Mouse (Mus musculus) lung, embryonic 14.5 days (tissue): ENCODE measurements around the gene Mrgbp. TPM values are rescaled to one million over a fixed set of nuclear protein-coding genes. Genes with fewer than 3 reads are reported as not detected.
A peak's percentile ranks its signal among the peaks of the same experiment; 100 is the strongest.

ENCODE experiments used
- ATAC-seq: fragments of 200-750 bp; cut with Nextera tagmentation; 2 replicates; pipeline ENCODE4 v1.8.0; 2017; ENCODE audit warnings: mild to moderate bottlenecking, moderate TSS enrichment, moderate library complexity; ENCODE audit not compliant: insufficient read depth
- DNase-seq: peaks from one replicate; pipeline ENCODE4 v3.0.0-alpha.2; 2015
- H3K27ac ChIP-seq: fragments of 300-500 bp; sonication (generic); 2 replicates; pipeline ENCODE4 v1.5.1; 2014; ENCODE audit warnings: low read depth, mild to moderate bottlenecking, moderate library complexity
- H3K27me3 ChIP-seq: fragments of 300-500 bp; sonication (generic); 2 replicates; pipeline ENCODE4 v1.6.1; 2014; ENCODE audit warnings: low read length, control low read depth; ENCODE audit not compliant: insufficient read depth
- H3K36me3 ChIP-seq: fragments of 300-500 bp; sonication (generic); 2 replicates; pipeline ENCODE4 v1.6.1; 2014; ENCODE audit warnings: control low read depth; ENCODE audit not compliant: insufficient read depth
- H3K4me1 ChIP-seq: fragments of 300-500 bp; sonication (generic); 2 replicates; pipeline ENCODE4 v1.6.1; 2014; ENCODE audit warnings: antibody characterized with exemption, control low read depth; ENCODE audit not compliant: insufficient read depth
- H3K4me2 ChIP-seq: fragments of 300-500 bp; sonication (generic); 2 replicates; pipeline ENCODE4 v1.6.1; 2014; ENCODE audit warnings: mild to moderate bottlenecking
- H3K4me3 ChIP-seq: fragments of 300-500 bp; sonication (generic); 2 replicates; pipeline ENCODE4 v1.5.1; 2014; ENCODE audit warnings: low read depth, low read length
- H3K9ac ChIP-seq: fragments of 300-500 bp; sonication (generic); 2 replicates; pipeline ENCODE4 v1.6.1; 2014
- H3K9me3 ChIP-seq: fragments of 300-500 bp; sonication (generic); 2 replicates; pipeline ENCODE4 v1.6.1; 2016; ENCODE audit warnings: low read depth, low read length, control low read depth
- CTCF ChIP-seq: IDR thresholded peaks from 2 replicates; pipeline ENCODE4 v1.5.1; 2016; ENCODE audit warnings: antibody characterized with exemption, low read depth
- WGBS: fragments of 180-500 bp; shearing (Covaris S2); extraction: QIAGEN DNeasy Blood & Tissue Kit; methylation state at CpG from one replicate; pipeline ENCODE4 v1.1.7; 2014; 5-methylcytosine and 5-hydroxymethylcytosine counted together
- polyA plus RNA-seq: library from polyadenylated mRNA; unstranded; fragments of >200 nt; fragmentation: Nextera tagmentation; extraction: Ambion mirVana; gene quantifications from 2 replicates; pipeline ENCODE4 v1.2.1, GENCODE M21; 2014

Gene Mrgbp
- polyA plus RNA-seq, 1 experiment from 2014 or later: 39.0 TPM

- DNase-seq: no peak
- no peak overlapping the region for H3K4me2 ChIP-seq
- 0 out of 2 replicates have a peak, but pooled peaks cover 3% of the 10 kb centered on the region for H3K27me3 ChIP-seq
- 57% methylated on average over 3 of the region's 3 CpGs for whole genome bisulfite sequencing
- TF ChIP-seq CTCF: no peak
- peaks cover 6% of the 10 kb centered on the region; the same call in 1 of the 2 replicates for H3K4me1 ChIP-seq
- H3K27ac ChIP-seq: no peak overlapping the region
- no peak overlapping the region for H3K9ac ChIP-seq
- no peaks in the 10 kb centered on the region for H3K36me3 ChIP-seq
- H3K4me3 ChIP-seq: no peak overlapping the region
- H3K9me3 ChIP-seq: no peaks in the 10 kb centered on the region
- ATAC-seq: no peak
Measured at GRCm38 (mm10) chr2:180552340-180552739, 28.8 kb upstream of the Mrgbp start.

- no peaks in the 10 kb centered on the region for H3K4me1 ChIP-seq
- no peak for ATAC-seq
- peak; percentile 35 for DNase-seq
- H3K27me3 ChIP-seq: 0 out of 2 replicates have a peak, but pooled peaks cover 3% of the 10 kb centered on the region
- no peak overlapping the region for H3K27ac ChIP-seq
- no peak overlapping the region for H3K4me2 ChIP-seq
- TF ChIP-seq CTCF: peak; percentile 34; the same call in 1 of the 2 replicates
- no peaks in the 10 kb centered on the region for H3K36me3 ChIP-seq
- no peaks in the 10 kb centered on the region for H3K9me3 ChIP-seq
- no peak overlapping the region for H3K4me3 ChIP-seq
- 57% methylated on average over 3 of the region's 3 CpGs for WGBS
- no peak overlapping the region for H3K9ac ChIP-seq
Measured at GRCm38 (mm10) chr2:180555219-180555618, 25.9 kb upstream of the Mrgbp start.

- Histone ChIP-seq H3K4me3 (no peak overlapping the region), H3K36me3 (no peaks in the 10 kb centered on the region), H3K4me2 (no peak overlapping the region), H3K4me1 (no peaks in the 10 kb centered on the region), H3K27ac (no peak overlapping the region), H3K9ac (no peak overlapping the region), H3K9me3 (no peaks in the 10 kb centered on the region), H3K27me3 (0 out of 2 replicates have a peak, but pooled peaks cover 1% of the 10 kb centered on the region)
- DNase-seq (no peak), ATAC-seq (no peak)
- WGBS: 70% methylated on average over 3 of the region's 3 CpGs
- TF ChIP-seq CTCF: no peak
Measured at GRCm38 (mm10) chr2:180556470-180556869, 24.6 kb upstream of the Mrgbp start.

GRCm38 (mm10) chr2:180560245-180560644 lies 20.9 kb upstream of the Mrgbp start:
- Histone ChIP-seq H3K4me3 (no peak overlapping the region), H3K9me3 (no peaks in the 10 kb centered on the region), H3K36me3 (no peaks in the 10 kb centered on the region), H3K27me3 (no peaks in the 10 kb centered on the region), H3K27ac (no peak overlapping the region), H3K4me1 (no peaks in the 10 kb centered on the region), H3K4me2 (no peak overlapping the region), H3K9ac (no peak overlapping the region)
- peak; percentile 64 for TF ChIP-seq CTCF
- ATAC-seq (no peak), DNase-seq (peak; percentile 30)
- 56% methylated on average over 5 of the region's 5 CpGs for WGBS

- no peak overlapping the region for H3K9ac ChIP-seq
- DNase-seq: peak; percentile 36
- H3K4me1 ChIP-seq: no peaks in the 10 kb centered on the region
- no peak for ATAC-seq
- 30% methylated on average over 5 of the region's 5 CpGs for WGBS
- no peak overlapping the region for H3K4me2 ChIP-seq
- no peaks in the 10 kb centered on the region for H3K36me3 ChIP-seq
- peak; percentile 27 for TF ChIP-seq CTCF
- H3K27me3 ChIP-seq: no peaks in the 10 kb centered on the region
- H3K27ac ChIP-seq: no peak overlapping the region
- H3K9me3 ChIP-seq: no peaks in the 10 kb centered on the region
- no peak overlapping the region for H3K4me3 ChIP-seq
Measured at GRCm38 (mm10) chr2:180562146-180562545, 19.0 kb upstream of the Mrgbp start.

- H3K4me1 ChIP-seq: 0 out of 2 replicates have a peak, but pooled peaks cover under 1% of the 10 kb centered on the region
- H3K4me3 ChIP-seq: no peak overlapping the region
- no peak overlapping the region for H3K27ac ChIP-seq
- no peaks in the 10 kb centered on the region for H3K9me3 ChIP-seq
- no peak for ATAC-seq
- H3K36me3 ChIP-seq: no peaks in the 10 kb centered on the region
- no peak overlapping the region for H3K4me2 ChIP-seq
- TF ChIP-seq CTCF: no peak
- H3K27me3 ChIP-seq: no peaks in the 10 kb centered on the region
- WGBS: 54% methylated on average over 6 of the region's 6 CpGs
- no peak for DNase-seq
- H3K9ac ChIP-seq: no peak overlapping the region
Measured at GRCm38 (mm10) chr2:180563296-180563695, 17.8 kb upstream of the Mrgbp start.

- DNase-seq (no peak), ATAC-seq (no peak)
- Histone ChIP-seq H3K27me3 (no peaks in the 10 kb centered on the region), H3K36me3 (no peaks in the 10 kb centered on the region), H3K4me3 (no peak overlapping the region), H3K9me3 (no peaks in the 10 kb centered on the region), H3K4me2 (no peak overlapping the region), H3K9ac (no peak overlapping the region), H3K4me1 (peaks cover 6% of the 10 kb centered on the region), H3K27ac (no peak overlapping the region)
- TF ChIP-seq CTCF: no peak
- 32% methylated on average over 5 of the region's 5 CpGs for WGBS
Measured at GRCm38 (mm10) chr2:180563841-180564240, 17.3 kb upstream of the Mrgbp start.
